Mouse (Mus musculus) heart, adult 18-20 months (tissue): ENCODE measurements around the gene Atxn7. TPM values are rescaled to one million over a fixed set of nuclear protein-coding genes. Genes with fewer than 3 reads are reported as not detected.

Experiments used
- DNase-seq, 2 experiments: peaks; one replicate each; pipeline ENCODE4 v3.0.0; 2021 to 2022; ENCODE audit warnings: mixed read lengths in 1 of 2
- total RNA-seq, 2 experiments: library from RNA; stranded (reverse); gene quantifications; 2 replicates each; pipeline ENCODE4 v1.2.3; 2021

The Atxn7 gene
- total RNA-seq, 2 experiments from 2014 or later: 14.0 to 16.6 TPM

- DNase-seq: peak in 1 of 2 experiments; percentile 33
Measured at GRCm38 (mm10) chr14:14064486-14065141, 103.4 kb downstream of the Atxn7 start.

DNA sequence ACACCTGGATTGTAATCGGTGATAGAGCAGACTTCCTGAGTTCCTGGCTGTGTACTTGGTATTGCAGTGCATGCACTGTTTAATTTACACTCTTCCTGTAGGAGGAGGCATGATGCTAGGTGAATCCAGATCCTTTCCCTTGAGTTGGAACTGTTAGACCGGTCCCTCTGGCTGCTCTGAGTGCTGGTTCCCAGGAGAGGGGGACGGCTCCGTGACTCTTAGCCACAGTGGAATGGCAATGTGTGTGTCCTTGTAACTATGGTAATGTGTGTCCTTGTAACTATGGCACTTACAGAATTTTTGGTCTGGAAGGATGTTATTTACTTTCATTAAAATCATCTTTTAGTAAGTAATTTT is 103.9 kb downstream of the Atxn7 start:
- DNase-seq: no peak

GRCm38 (mm10) chr14:14066241-14066640 is 105.0 kb downstream of the Atxn7 start:
- DNase-seq: no peak

DNA sequence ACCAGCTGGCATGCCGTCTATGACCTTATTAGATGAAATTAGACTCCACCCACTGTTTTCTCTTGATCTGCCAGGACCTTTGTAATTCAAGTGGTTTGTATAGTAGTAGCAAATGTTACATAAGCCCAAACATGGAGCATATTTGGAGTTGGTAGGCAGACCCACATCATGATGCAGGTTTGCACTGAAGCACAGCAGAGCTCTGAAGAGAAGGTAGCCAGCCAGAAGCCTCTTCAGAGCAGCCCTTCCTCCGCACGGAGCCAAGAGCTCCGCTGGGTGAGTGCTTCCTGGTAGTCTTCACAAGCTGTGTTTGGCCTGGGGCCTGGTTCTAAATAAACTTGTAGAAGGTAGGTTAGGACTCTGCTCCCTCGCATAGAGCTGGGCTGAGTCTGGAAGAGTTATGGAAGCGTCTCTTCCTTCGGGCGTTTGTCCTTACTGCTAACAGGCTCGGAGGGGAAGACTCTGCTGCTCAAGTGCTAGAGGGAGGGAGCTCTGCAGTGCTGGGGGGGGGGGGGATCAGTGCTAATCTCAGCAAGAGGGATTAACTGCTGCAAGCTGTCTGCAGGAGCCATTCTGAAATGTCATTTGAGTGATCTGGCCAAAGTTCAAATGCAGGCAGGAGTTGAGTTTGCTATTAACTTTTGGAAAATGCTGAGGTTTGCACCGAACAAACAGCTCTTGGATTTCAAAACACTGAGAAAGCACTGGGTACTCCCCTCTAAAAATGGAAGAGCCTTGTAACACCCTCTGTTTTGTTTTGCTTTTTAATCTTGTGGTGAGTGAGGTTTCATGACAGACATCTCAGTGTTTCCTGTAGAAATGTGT is 106.6 kb downstream of the Atxn7 start:
- peak; percentile 61 to 66 for DNase-seq

GRCm38 (mm10) chr14:14068553-14068952 is 107.3 kb downstream of the Atxn7 start:
- no peak for DNase-seq

- DNase-seq: no peak
Measured at GRCm38 (mm10) chr14:14070541-14071315, 109.5 kb downstream of the Atxn7 start.

DNA sequence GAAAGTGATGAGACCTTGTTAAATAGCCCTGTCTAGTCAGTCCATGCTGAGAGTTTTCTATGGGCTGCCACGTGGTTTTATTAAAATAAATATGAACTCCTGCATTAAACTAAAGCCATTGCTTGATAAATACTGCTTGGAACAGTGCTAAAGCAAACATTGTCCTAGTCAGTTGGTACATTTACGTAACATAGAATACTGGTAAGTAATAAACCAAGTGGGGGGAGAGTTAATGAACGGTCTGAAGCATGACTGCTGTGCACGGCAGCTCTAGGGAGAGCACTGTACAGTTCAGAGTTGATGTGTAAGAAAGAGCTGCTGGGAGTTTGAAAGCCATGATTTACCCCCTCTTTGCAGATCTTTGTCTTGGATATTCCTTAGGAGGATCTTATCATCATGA is 110.2 kb downstream of the Atxn7 start:
- DNase-seq: no peak

DNA sequence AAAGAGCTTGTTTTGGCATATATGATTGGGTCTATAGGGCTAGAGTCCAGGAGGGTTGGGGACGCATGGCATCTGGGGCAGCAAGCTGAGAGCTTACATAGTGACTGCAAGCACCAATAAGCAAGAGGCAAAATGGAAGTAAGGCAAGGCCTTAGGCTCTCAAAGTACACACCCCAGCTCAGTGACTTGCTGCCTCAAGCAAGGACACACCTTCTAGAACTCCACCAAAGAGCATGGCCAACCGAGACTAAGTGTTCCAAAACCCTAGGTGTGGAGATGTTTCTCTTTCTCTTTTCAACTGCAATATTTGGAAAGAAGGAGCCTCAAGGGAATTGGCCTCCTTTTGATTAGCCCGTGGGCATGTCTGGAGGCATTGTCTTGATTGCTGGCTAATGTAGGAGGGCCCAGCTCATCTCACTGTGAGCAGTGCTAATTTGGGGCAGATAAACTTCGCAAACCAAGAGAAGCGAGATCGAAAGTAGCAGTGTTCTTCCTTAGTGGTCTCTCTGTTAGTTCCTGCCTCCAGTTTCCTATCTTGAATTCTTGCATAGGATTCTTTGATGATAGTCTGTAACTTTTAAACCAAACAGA is 119.5 kb downstream of the Atxn7 start:
- no peak for DNase-seq

GRCm38 (mm10) chr14:14083811-14084210 is 122.6 kb downstream of the Atxn7 start:
- no peak for DNase-seq

GRCm38 (mm10) chr14:14086711-14087263 is 125.5 kb downstream of the Atxn7 start:
- no peak for DNase-seq

GRCm38 (mm10) chr14:14087348-14087747 is 126.1 kb downstream of the Atxn7 start:
- no peak for DNase-seq

- no peak for DNase-seq
Measured at GRCm38 (mm10) chr14:14088016-14088791, 127.0 kb downstream of the Atxn7 start.

DNA sequence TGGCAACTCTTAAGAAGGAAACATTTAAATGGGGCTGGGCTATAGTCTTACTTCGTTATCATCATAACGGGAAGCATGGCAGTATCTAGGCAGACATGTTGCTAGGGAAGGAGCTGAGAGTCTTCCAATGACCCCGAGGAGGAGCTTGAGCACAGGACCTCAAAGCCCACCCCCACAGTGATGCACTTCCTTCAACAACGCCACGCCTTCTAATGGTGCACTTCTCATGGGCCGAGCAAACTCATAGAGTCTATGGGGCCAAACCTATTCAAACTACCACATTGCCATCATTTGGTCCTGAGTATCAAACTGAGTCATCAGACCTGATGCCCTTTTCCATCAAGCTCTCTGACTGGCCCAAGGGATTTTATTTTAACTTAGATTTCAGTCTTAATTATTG is 129.3 kb downstream of the Atxn7 start:
- DNase-seq: no peak

GRCm38 (mm10) chr14:14098330-14098980 is 137.2 kb downstream of the Atxn7 start:
- peak; percentile 84 to 94 for DNase-seq

- no peak for DNase-seq
Measured at GRCm38 (mm10) chr14:14100773-14101280, 139.6 kb downstream of the Atxn7 start.

DNA sequence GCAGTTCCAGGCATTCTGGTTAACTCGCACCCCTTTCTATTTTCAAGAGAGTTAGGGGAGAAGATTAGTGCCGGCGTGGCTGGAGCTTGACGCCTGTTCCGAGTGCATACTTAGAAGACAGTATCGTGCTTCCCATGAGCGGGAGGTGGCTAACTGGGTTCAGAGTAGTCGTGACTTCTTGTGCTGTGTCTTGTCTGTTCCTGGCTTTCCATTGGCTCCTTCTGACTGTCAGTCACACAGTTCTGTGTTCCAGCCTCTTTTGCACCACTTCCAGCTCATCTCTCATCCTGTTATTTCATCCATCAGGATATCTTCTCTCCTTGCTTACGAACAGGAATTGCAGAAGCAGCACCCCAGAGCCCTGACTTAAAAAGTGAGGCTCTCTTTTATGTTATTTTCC is 140.1 kb downstream of the Atxn7 start:
- DNase-seq: no peak

GRCm38 (mm10) chr14:14104213-14104929 is 143.1 kb downstream of the Atxn7 start:
- DNase-seq: no peak

DNA sequence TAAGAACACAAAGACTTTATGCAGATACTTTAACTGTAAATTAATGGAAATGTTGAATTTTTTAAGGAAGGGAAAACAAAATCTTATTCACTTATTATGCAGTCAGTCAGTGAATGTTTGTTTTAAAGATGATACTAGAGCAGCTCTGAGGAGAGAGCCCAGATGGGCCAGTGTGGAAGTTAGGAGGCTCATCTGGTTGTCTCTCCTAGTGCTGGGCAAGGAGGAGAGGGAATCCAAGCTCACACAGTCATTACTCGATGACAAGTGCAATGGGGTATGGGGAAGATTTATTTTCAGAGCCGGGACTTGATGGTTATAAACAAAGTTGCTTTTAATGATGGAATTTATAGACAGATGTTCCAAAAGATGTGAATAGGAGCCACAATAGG is 143.7 kb downstream of the Atxn7 start:
- no peak for DNase-seq

- no peak for DNase-seq
Measured at GRCm38 (mm10) chr14:14110710-14111109, 149.5 kb downstream of the Atxn7 start.
